Mouse (Mus musculus): ENCODE measurements at regions not wholly inside any gene's neighbourhood (a gene's known extent, or its start where the extent isn't known, plus 50 kb on each side); places are given as distances from the start of the nearest gene placed in this dataset.

DNA sequence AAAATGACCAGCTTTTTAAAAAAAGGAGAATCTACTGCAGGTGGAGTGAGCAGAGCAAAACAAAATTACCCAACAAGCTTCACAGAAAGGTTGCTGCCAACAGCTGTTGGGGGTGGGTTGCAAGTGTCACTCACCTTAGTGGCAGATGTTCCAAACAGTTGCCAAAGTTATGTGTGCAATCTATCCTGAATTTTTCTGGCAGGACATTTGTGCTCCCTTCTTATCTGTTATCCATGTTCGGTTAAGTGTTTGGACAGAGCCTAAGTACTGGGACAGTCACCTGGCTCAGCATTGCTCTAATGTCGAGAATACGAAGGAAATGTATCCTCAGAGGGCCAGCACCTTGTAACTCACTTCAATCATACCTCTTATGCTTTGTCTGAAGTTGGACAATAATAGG is 115.3 kb downstream of the Fam84b start:
- TF ChIP-seq ZNF384 (IDR thresholded peaks at IDR 0.05; ENCODE audit: low read depth, low read length), result no peak
- no peak for TF ChIP-seq MAFK (IDR thresholded peaks at IDR 0.05; ENCODE audit: insufficient read depth, low read depth, low read length)
- TF ChIP-seq ZC3H11A (IDR thresholded peaks at IDR 0.05; ENCODE audit: borderline replicate concordance, low read depth, low read length), result no peak
- TF ChIP-seq CHD2 (IDR thresholded peaks at IDR 0.05; ENCODE audit: low read depth, low read length), result no peak

Measured in ES-E14 (cell line).